Mouse (Mus musculus) hindlimb bud, embryonic 11.5 days (tissue): ENCODE measurements at regions not wholly inside any gene's neighbourhood (a gene's known extent, or its start where the extent isn't known, plus 50 kb on each side); places are given as distances from the start of the nearest gene placed in this dataset.

Experiments used
- DNase-seq: peaks from one replicate; pipeline ENCODE4 v3.0.0-alpha.2; 2012; ENCODE audit warnings: low read depth, low spot score; ENCODE audit errors: extremely low spot score

GRCm38 (mm10) chr9:41768316-41768715 lies 355.8 kb downstream of the Sorl1 start:
- DNase-seq: no peak

- DNase-seq: peak; percentile 72
These were observed 357.6 kb downstream of the Sorl1 start for GRCm38 (mm10) chr9:41766533-41766920.

DNA sequence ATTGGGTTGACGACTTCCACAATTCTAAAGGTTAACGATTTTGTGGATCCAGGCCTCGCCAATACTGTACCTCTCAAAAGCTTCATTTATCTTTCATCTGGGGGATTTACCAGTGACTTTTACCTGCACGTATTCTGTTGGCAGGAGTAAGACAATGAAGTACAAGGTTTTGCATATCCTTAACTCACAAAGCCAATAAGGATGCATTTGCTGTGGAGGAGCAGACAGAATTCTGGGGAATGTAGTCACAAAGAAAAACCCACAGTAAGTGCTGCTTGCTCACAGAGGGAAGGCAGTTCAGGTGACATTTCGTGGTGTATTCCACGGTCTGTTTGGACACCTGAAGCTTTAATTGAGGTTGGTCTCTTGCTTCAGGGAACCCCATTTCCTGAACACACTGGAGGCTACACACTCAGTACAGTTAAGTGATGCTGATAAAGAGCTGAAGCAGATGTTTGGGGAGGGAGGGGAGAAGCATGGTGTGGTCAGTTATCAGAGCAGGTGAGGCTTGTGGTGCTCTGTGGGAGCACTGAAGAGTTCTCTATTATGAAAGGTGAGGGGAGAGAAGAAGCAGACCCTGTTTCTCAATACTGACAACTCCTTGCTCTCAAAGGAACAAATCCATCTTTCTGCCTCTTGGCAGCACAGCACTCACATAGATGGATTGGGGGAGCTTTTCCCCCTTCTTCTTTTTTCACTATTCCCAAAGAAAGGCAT lies 358.1 kb downstream of the Sorl1 start:
- DNase-seq: peak; percentile 14

GRCm38 (mm10) chr9:41761050-41761576 lies 363.0 kb downstream of the Sorl1 start:
- DNase-seq: no peak

DNA sequence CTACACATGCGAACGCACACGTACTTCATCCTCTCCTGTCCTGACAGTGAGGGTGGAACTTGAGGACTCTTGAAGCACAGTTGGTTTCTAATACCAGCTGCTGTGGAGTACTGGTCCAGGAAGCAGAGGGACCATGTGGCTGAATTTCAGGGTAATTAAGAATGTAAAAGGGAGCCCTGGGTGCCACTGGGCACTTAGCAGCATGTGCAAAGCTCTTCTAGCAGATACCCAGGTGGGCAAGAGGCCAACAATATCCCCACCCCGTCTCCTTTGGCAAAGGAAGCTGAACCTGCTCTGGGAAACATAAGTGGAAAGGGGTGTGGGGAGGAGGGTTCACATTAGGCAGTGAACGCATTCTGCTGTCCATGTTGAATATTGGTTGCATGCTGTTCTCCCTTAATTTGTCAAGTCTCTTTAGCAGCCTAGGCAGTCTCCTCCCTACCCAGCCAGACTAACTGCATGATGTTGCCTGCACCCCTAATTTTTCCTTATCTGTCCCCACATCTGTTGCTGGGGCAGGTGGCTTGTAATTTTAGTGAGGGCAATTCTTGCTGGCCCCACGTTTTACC lies 369.6 kb downstream of the Sorl1 start:
- no peak for DNase-seq

GRCm38 (mm10) chr9:41745979-41746647 lies 378.0 kb downstream of the Sorl1 start:
- DNase-seq: no peak

- no peak for DNase-seq
These were observed 382.6 kb downstream of the Sorl1 start for GRCm38 (mm10) chr9:41741500-41741899.

GRCm38 (mm10) chr9:41740536-41740935 lies 383.6 kb downstream of the Sorl1 start:
- no peak for DNase-seq

- DNase-seq: no peak
These were observed 386.4 kb downstream of the Sorl1 start for GRCm38 (mm10) chr9:41737671-41738070.

DNA sequence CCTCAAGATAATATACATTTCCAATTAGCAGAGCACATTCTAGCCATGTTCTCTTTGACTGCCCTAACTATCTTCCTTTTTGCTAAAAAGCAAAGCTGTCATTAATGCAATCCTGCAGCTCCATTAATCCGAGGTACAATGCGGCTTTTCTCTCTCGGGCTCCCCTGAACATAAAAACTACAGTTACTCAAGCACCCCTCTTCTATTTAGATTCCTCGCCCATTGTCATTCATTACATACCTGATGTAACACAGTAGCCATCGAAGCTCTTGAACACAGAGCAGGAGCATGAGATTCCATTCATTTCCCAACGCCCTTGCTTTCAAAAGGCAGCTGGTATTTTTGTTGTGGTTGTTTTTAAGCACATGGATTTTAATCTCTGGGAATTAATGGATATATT lies 387.2 kb downstream of the Sorl1 start:
- peak; percentile 6 for DNase-seq

DNA sequence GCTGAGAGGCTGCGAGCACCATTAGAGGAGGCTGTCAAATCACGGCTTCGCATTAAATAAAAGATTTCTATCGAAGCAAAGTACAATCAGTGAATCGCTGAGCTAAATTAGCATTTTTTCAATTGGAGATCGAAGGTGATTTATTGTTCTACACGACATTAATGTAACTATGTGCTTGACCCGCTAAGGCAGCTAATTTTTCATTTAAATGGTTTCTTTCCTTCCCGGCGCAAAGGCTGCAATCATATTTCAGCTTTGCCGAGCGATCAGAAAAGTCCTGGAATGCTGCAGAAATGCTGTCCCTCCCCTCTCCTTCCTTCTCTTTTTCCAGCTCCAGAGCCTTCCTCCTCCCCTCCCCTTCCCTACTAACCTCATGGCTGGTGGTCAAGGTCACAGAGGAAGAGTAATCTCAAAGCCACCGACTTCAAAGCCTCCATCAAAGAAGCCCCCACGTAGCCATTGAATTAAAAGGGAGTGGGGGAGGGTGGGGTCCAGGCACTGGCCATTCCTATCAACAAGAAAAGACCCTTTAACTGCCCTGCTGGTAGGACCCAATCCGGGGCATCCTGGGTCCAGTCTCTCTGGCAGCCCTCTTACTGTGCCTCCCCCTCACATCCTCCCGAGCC lies 387.8 kb downstream of the Sorl1 start:
- peak; percentile 47 for DNase-seq

- peak; percentile 14 for DNase-seq
These were observed 388.5 kb downstream of the Sorl1 start for GRCm38 (mm10) chr9:41735448-41736233.

DNA sequence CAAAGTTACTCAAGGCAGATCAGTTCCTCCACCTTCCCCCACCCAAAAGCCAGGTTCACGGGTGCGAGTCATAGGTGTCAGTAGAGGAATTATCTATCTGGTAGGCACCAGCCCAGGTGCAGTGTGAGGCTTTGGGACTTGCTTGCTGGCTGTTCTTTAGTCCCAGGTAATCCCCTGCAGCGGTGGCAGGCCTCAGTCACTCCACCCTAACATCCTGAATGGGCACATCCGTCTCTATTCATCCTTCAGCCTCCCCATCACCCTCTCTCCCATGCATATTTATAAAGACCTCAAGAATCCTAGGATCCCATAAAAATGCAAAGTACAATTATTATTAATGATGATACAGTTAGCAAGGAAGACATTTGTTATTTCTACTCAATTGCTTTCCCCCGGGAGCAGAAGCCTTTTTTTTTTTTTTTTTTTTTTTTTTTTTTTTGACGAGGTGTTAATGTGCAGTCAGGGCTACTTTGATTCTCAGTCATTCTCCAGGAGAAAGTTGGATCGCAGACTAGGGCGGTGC lies 389.1 kb downstream of the Sorl1 start:
- DNase-seq: no peak

DNA sequence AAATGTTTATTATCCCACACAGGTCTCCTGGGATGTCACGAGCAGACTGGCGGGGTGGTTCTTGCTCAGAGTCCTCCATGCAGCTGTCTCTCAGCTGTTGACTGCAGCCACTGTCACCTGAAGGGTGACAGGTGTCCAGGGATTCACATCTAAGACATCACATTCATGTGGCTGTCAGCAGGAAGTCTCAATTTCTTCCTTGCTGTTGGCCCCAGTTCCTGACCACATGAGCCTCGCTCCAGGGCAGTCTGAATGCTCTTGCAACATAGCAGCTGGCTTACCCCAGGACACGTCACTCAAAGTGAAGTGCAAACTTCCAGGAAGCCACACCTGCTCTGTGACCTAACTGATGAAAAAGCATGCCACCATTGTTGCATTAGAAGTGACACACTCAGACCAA lies 402.5 kb downstream of the Sorl1 start:
- no peak for DNase-seq

GRCm38 (mm10) chr9:41715231-41715630 lies 408.9 kb downstream of the Sorl1 start:
- no peak for DNase-seq

DNA sequence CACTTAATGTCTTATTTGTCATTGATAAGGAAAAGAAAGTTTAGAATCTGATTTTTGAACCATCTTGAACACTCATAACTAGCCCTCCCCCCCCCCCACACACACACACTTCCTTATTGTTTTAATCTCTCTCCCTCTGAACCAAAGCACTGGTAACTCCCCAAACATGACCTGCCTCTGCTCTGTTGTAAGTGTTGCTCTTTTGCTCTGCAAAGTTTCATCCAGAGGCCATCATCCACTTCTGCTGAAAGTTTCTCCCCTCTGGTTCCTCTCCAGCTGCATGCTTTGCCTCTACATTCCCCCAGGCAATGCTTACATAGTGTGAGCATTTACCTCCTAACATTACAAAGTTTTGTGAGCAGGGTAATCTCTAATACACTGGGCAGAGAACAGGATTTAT lies 418.1 kb downstream of the Sorl1 start:
- no peak for DNase-seq

DNA sequence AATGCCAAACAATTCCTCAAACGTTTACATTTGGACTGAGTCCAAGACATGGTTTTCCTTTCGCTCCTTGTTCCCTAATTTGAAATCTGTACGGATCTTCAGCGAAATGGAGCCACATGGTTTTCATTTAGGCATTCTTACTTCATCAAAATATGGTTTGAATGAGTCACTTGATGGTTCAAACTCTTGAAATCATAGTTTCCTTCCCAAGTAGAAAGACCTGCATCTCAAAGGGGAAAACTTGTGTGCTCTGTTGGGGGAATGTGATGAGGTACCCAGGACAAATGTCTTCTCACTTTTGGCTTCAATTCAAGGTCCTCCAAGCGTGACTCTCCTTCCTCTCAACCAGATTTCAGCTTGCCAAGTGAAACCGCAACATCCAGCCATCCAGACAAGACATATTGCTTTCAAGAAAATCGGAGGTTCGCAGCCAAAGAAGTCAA lies 418.6 kb downstream of the Sorl1 start:
- DNase-seq: no peak

GRCm38 (mm10) chr9:41703091-41703490 lies 421.0 kb downstream of the Sorl1 start:
- DNase-seq: no peak

DNA sequence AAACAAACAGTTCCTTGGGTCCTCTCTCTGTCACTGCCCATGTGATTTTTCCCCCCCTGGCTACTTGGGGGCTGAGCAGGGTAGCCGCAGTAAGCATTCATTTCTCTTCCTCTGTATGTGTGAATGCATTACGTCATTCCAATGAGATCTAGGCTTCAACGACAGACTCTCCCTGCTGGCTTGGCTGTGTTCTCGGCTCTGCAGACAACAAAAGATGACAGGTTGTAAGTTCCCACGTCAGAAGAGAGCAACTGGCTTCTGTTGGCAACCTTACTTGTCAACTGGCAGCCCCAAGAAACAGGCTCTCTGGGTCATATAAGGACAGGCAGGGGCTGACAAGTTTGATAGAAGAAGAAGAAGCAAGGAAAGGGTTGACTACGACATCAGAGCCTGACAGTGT lies 423.4 kb downstream of the Sorl1 start:
- DNase-seq: no peak

GRCm38 (mm10) chr9:41699031-41699430 lies 425.1 kb downstream of the Sorl1 start:
- no peak for DNase-seq
